Mouse (Mus musculus) stomach, embryonic 15.5 days (tissue): ENCODE measurements at regions not wholly inside any gene's neighbourhood (a gene's known extent, or its start where the extent isn't known, plus 50 kb on each side); places are given as distances from the start of the nearest gene placed in this dataset.

Source experiments
- ATAC-seq: fragments of 200-750 bp; cut with Nextera tagmentation; 2 replicates; pipeline ENCODE4 v1.8.0; 2017; ENCODE audit warnings: low read depth, moderate number of reproducible peaks, moderate TSS enrichment; ENCODE audit not compliant: insufficient read depth, low FRiP score
- H3K27ac ChIP-seq: fragments of 300-500 bp; sonication (generic); 2 replicates; pipeline ENCODE4 v1.5.1; 2015; ENCODE audit warnings: mild to moderate bottlenecking, inconsistent platforms
- H3K27me3 ChIP-seq: fragments of 300-500 bp; sonication (generic); replicated peaks from 2 replicates; pipeline ENCODE4 v1.6.1; 2015; ENCODE audit warnings: inconsistent platforms
- H3K36me3 ChIP-seq: fragments of 300-500 bp; sonication (generic); 2 replicates; pipeline ENCODE4 v1.6.1; 2015; ENCODE audit warnings: inconsistent platforms
- H3K4me1 ChIP-seq: fragments of 300-500 bp; sonication (generic); 2 replicates; pipeline ENCODE4 v1.6.1; 2015; ENCODE audit warnings: inconsistent platforms
- H3K4me2 ChIP-seq: fragments of 300-500 bp; sonication (generic); 2 replicates; pipeline ENCODE4 v1.6.1; 2015; ENCODE audit warnings: mild to moderate bottlenecking, inconsistent platforms
- H3K4me3 ChIP-seq: fragments of 300-500 bp; sonication (generic); replicated peaks from 2 replicates; pipeline ENCODE4 v1.5.1; 2015; ENCODE audit warnings: inconsistent platforms
- H3K9ac ChIP-seq: fragments of 300-500 bp; sonication (generic); 2 replicates; pipeline ENCODE4 v1.6.1; 2015; ENCODE audit warnings: inconsistent platforms
- H3K9me3 ChIP-seq: fragments of 300-500 bp; sonication (generic); 2 replicates; pipeline ENCODE4 v1.6.1; 2016; ENCODE audit warnings: inconsistent platforms
- WGBS: fragments of 180-500 bp; shearing (Covaris S2); methylation state at CpG from one replicate; pipeline ENCODE4 v1.1.7; 2015; 5-methylcytosine and 5-hydroxymethylcytosine counted together

DNA sequence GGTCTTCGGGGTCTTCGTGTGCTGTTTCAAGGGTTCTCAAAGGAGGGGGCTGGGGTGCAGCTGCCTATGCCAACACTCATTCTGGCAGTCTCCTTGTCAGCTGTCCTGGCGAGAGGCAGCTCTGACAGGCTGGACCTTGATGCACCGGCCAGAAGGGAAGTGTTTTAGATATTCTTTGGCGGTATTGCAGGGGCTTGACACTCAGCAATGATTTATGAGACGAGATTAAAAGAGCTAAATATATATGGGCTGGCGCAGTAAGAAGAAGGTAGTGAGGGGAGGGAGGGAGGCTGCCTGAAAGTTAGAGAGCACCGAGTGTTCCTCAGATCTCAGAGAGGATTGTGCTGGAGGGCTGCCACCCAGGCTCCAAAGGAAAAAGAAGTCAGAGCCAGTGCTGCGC lies 50.2 kb upstream of the Pdzd8 start:
- no peaks in the 10 kb centered on the region for H3K27me3 ChIP-seq
- WGBS: 36% methylated on average over 9 of the region's 9 CpGs

DNA sequence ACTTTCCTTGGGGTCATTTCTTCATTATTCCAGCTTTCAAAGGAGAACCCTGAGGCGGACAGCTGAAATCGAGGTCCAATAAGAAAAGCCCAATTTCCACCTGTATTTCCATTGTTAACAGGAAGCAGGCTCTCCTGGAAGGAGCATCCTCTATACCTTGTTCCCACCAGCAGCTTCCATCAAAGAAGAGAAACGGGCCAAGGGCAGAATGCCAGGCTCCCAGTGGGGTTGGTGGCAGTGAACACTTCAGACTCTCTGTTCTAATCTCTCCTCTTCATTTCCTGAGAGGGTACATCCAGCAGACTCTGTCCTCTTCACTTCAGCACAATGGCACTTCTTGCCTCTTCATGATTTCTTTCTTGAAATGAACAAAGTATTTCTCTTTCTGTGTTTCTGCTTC lies 50.9 kb upstream of the Pdzd8 start:
- H3K4me2 ChIP-seq: no peak overlapping the region
- no peaks in the 10 kb centered on the region for H3K9me3 ChIP-seq
- no peak for ATAC-seq
- no peak overlapping the region for H3K27ac ChIP-seq
- H3K36me3 ChIP-seq: no peaks in the 10 kb centered on the region
- no peak overlapping the region for H3K9ac ChIP-seq
- H3K4me3 ChIP-seq: no peak overlapping the region
- H3K4me1 ChIP-seq: peaks cover 3% of the 10 kb centered on the region; the same call in 1 of the 2 replicates
- WGBS: 82% methylated on average over 3 of the region's 3 CpGs
- no peaks in the 10 kb centered on the region for H3K27me3 ChIP-seq

More for the DNA sequence above, 50.2 kb upstream of the Pdzd8 start:
- H3K36me3 ChIP-seq: no peaks in the 10 kb centered on the region
- no peak overlapping the region for H3K9ac ChIP-seq
- no peak overlapping the region for H3K27ac ChIP-seq
- H3K4me1 ChIP-seq: peaks cover 3% of the 10 kb centered on the region; the same call in 1 of the 2 replicates
- no peak overlapping the region for H3K4me2 ChIP-seq
- no peak overlapping the region for H3K4me3 ChIP-seq
- ATAC-seq: 0 out of 2 replicates have a peak, but pooled peaks have one; percentile 10
- no peaks in the 10 kb centered on the region for H3K9me3 ChIP-seq

DNA sequence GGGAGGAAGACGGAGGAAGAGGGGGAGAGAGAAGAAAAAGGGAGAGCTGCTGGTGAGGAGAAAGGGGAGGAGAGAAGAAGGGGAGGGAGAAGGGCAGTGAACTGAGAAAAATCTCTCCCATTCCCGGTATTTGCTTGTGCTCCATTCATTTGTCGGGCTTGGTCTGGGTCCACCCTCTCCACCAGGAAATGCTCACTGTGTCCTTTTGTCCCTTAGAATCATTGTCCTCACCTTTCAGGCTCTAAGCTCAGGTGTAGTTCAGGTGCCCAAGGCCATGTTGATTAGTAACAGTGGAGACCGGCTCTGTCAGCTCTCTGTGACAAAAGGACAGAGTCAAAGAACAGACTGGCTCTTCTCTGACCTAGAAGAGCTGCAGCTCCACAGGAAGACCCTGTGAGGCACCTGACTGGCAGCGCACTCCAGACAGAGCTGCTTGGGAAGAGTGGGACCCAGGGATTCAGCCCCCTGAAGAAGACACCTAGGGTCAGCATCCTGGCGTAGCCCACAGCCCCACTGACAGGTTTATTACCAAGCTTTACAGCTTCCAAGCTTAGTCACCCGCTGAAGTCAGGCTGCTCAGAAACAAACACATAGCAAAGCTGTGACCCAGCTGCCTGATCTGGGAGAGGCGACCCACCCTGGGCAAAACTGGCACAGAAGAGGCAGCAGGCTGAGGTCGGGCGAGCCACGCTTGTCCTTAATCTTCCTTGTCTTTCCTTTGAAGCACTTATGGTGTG lies 54.4 kb upstream of the Pdzd8 start:
- H3K4me3 ChIP-seq: no peak overlapping the region
- H3K4me2 ChIP-seq: no peak overlapping the region
- H3K4me1 ChIP-seq: peaks cover 3% of the 10 kb centered on the region; the same call in 1 of the 2 replicates
- no peaks in the 10 kb centered on the region for H3K9me3 ChIP-seq
- no peak overlapping the region for H3K27ac ChIP-seq
- H3K27me3 ChIP-seq: no peaks in the 10 kb centered on the region
- H3K36me3 ChIP-seq: no peaks in the 10 kb centered on the region
- no peak overlapping the region for H3K9ac ChIP-seq
- no peak for ATAC-seq
- 27% methylated on average over 11 of the region's 11 CpGs for WGBS

- no peak for ATAC-seq
- Histone ChIP-seq H3K27me3 (no peaks in the 10 kb centered on the region), H3K9ac (no peak overlapping the region), H3K4me1 (0 out of 2 replicates have a peak, but pooled peaks cover 3% of the 10 kb centered on the region), H3K4me2 (no peak overlapping the region), H3K36me3 (no peaks in the 10 kb centered on the region), H3K4me3 (no peak overlapping the region), H3K9me3 (no peaks in the 10 kb centered on the region), H3K27ac (no peak overlapping the region)
- 63% methylated on average over 3 of the region's 3 CpGs for WGBS
Measured at GRCm38 (mm10) chr19:59401304-59401703, 55.7 kb upstream of the Pdzd8 start.

GRCm38 (mm10) chr19:59402097-59402496 lies 56.1 kb upstream of the Emx2 start:
- Histone ChIP-seq H3K36me3 (no peaks in the 10 kb centered on the region), H3K4me2 (no peak overlapping the region), H3K27me3 (no peaks in the 10 kb centered on the region), H3K27ac (no peak overlapping the region), H3K9me3 (no peaks in the 10 kb centered on the region), H3K4me1 (0 out of 2 replicates have a peak, but pooled peaks cover 3% of the 10 kb centered on the region), H3K4me3 (no peak overlapping the region), H3K9ac (no peak overlapping the region)
- 90% methylated on average over 4 of the region's 4 CpGs for WGBS
- ATAC-seq: no peak

DNA sequence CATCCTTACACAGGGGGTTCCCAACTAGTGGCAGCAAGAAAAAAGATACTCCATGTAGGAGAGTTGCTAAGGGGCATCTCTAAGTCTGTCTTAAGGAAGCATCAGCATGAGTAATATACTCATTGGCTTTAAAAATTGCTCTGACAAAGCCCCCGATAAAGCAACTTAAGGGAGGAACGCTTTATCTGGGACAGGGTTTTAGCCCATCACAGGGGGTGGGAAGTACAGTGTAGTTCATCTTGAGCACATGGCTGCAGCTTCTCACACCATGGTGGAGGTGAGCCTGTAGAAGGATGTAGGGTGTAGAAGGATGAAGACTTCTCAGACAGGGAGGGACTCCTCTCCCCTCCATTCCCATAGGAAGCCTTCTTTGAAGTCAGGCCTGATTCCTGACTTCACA lies 54.1 kb upstream of the Emx2 start:
- H3K9ac ChIP-seq: no peak overlapping the region
- H3K4me3 ChIP-seq: no peak overlapping the region
- ATAC-seq: no peak
- H3K36me3 ChIP-seq: no peaks in the 10 kb centered on the region
- H3K4me1 ChIP-seq: 0 out of 2 replicates have a peak, but pooled peaks cover 3% of the 10 kb centered on the region
- 91% methylated on average over 2 of the region's 2 CpGs for WGBS
- H3K27me3 ChIP-seq: no peaks in the 10 kb centered on the region
- no peaks in the 10 kb centered on the region for H3K9me3 ChIP-seq
- no peak overlapping the region for H3K4me2 ChIP-seq
- H3K27ac ChIP-seq: no peak overlapping the region

DNA sequence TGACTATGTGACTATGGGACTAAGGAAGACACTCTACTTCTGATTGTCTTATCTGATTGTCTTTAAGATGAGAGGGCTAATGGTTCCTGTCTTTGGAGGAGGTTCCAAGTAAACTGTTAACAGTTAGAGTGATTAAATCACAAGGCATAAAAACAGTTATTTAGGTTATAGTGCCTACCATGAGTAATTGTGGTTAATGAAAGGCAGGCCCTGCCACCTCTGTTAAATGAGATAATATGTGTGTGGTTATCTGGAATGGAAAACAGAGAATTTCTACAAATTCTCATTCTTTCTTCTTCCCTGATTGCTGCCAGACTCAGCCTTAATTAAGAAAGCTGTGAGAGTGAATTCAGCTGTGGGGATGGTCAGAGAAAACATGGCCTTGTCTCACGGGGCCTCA lies 53.4 kb upstream of the Emx2 start:
- H3K9ac ChIP-seq: no peak overlapping the region
- no peak for ATAC-seq
- H3K9me3 ChIP-seq: no peaks in the 10 kb centered on the region
- 61% methylated on average over 1 of the region's 1 CpGs for WGBS
- no peaks in the 10 kb centered on the region for H3K27me3 ChIP-seq
- H3K4me2 ChIP-seq: no peak overlapping the region
- H3K27ac ChIP-seq: no peak overlapping the region
- H3K36me3 ChIP-seq: no peaks in the 10 kb centered on the region
- H3K4me3 ChIP-seq: no peak overlapping the region
- H3K4me1 ChIP-seq: 0 out of 2 replicates have a peak, but pooled peaks cover 3% of the 10 kb centered on the region

DNA sequence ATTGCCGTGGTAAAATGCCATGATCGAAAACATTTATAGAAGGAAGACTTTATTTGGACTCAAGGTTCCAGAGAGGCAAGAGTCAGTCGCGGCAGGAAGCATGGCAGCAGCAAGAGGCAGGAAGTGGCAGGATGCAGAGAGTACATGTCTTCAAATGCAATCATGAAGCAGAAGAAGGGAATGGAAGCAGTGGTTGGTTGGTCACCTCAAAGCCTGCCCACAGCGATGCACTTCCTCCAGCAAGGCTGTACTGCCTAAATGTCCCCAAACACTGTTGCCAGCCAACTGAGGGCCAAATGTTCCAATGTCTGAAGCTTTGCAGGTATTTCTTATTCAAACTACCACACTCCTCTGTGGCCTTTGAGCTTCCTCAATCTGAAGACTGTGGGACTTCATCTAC lies 52.6 kb upstream of the Emx2 start:
- H3K9ac ChIP-seq: no peak overlapping the region
- H3K4me1 ChIP-seq: no peaks in the 10 kb centered on the region
- H3K4me3 ChIP-seq: no peak overlapping the region
- H3K4me2 ChIP-seq: no peak overlapping the region
- H3K27ac ChIP-seq: no peak overlapping the region
- no peaks in the 10 kb centered on the region for H3K27me3 ChIP-seq
- H3K9me3 ChIP-seq: no peaks in the 10 kb centered on the region
- 82% methylated on average over 5 of the region's 5 CpGs for WGBS
- no peak for ATAC-seq
- H3K36me3 ChIP-seq: no peaks in the 10 kb centered on the region

GRCm38 (mm10) chr19:59408094-59408493 lies 50.1 kb upstream of the Emx2 start:
- WGBS: 47% methylated on average over 2 of the region's 2 CpGs
- Histone ChIP-seq H3K9me3 (no peaks in the 10 kb centered on the region), H3K4me1 (no peaks in the 10 kb centered on the region), H3K4me2 (no peak overlapping the region), H3K36me3 (no peaks in the 10 kb centered on the region), H3K9ac (no peak overlapping the region), H3K27me3 (no peaks in the 10 kb centered on the region), H3K27ac (no peak overlapping the region), H3K4me3 (no peak overlapping the region)
- no peak; the same call in 1 of the 2 replicates for ATAC-seq
